Mouse (Mus musculus) hindbrain, embryonic 14.5 days (tissue): ENCODE data around the gene Zfp423. TPM values are rescaled to one million over a fixed set of nuclear protein-coding genes. Genes with fewer than 3 reads are reported as not detected.

Experiments
- ATAC-seq: fragments of 200-750 bp; cut with Nextera tagmentation; 2 replicates; pipeline ENCODE4 v1.8.0; 2017; ENCODE audit warnings: moderate number of reproducible peaks, mild to moderate bottlenecking, moderate TSS enrichment, moderate library complexity; ENCODE audit not compliant: low FRiP score
- DNase-seq: peaks from one replicate; pipeline ENCODE4 v3.0.0-alpha.2; 2015; ENCODE audit warnings: low spot score
- H3K27ac ChIP-seq: fragments of 300-500 bp; sonication (generic); 2 replicates; pipeline ENCODE4 v1.5.1; 2014; ENCODE audit warnings: mild to moderate bottlenecking, moderate library complexity
- H3K27me3 ChIP-seq: fragments of 300-500 bp; sonication (generic); 2 replicates; pipeline ENCODE4 v1.6.1; 2014; ENCODE audit warnings: mild to moderate bottlenecking, low read length, mixed read lengths; ENCODE audit not compliant: control insufficient read depth, insufficient read depth
- H3K36me3 ChIP-seq: fragments of 300-500 bp; sonication (generic); replicated peaks from 2 replicates; pipeline ENCODE4 v1.6.1; 2014; ENCODE audit not compliant: control insufficient read depth, insufficient read depth
- H3K4me1 ChIP-seq: fragments of 300-500 bp; sonication (generic); replicated peaks from 2 replicates; pipeline ENCODE4 v1.6.1; 2014; ENCODE audit warnings: antibody characterized with exemption, low read length, mixed read lengths; ENCODE audit not compliant: control insufficient read depth, insufficient read depth
- H3K4me2 ChIP-seq: fragments of 300-500 bp; sonication (generic); replicated peaks from 2 replicates; pipeline ENCODE4 v1.6.1; 2014; ENCODE audit warnings: mild to moderate bottlenecking, moderate library complexity
- H3K4me3 ChIP-seq: fragments of 300-500 bp; sonication (generic); replicated peaks from 2 replicates; pipeline ENCODE4 v1.5.1; 2014; ENCODE audit warnings: mild to moderate bottlenecking, low read length
- H3K9ac ChIP-seq: fragments of 300-500 bp; sonication (generic); 2 replicates; pipeline ENCODE4 v1.6.1; 2014
- H3K9me3 ChIP-seq: fragments of 300-500 bp; sonication (generic); 2 replicates; pipeline ENCODE4 v1.6.1; 2016; ENCODE audit warnings: low read length; ENCODE audit not compliant: control insufficient read depth
- WGBS: fragments of 180-500 bp; shearing (Covaris S2); extraction: QIAGEN DNeasy Blood & Tissue Kit; methylation state at CpG from one replicate; pipeline ENCODE4 v1.1.7; 2014; 5-methylcytosine and 5-hydroxymethylcytosine counted together
- polyA plus RNA-seq: library from polyadenylated mRNA; unstranded; fragments of >200 nt; fragmentation: Nextera tagmentation; extraction: Ambion mirVana; gene quantifications from 2 replicates; pipeline ENCODE4 v1.2.1, GENCODE M21; 2014

Gene Zfp423
- polyA plus RNA-seq, 1 experiment from 2014 or later = 42.3 TPM

DNA sequence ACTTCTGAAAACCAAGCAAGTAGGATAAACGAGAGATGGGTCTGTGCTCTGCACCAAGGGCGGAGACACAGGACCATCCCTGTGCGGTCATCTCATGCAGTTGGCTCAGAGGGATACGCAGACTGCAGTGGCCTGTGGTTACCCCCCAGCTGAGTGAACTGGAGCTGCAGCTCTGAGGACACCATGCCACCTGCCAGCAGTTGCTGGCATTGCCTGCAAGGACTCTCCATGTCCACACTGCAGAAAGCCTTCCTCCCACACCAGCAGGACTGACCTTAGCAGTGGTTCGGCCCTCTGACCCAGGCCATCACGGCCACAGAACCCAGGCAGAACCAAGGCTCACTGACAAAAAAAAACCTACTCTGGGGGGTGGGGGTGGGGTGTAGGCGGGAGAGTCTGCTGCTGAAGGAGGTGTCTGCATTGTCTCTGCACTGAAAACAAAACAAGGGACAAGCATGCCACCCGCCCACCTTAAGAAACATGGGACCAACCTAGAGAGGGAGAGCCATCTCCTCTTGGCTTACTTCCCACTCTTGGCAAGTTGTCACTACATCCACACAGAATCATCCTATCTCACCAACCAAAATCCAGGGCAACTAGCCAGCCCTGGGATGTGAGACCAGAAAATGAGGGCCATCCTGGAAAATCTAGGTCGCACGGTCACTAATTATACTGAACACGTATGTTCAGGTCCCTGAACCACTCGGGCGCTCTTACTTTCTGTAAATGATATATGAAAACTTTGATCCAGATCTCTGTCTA is 288.0 kb downstream of the Zfp423 start:
- Histone ChIP-seq H3K4me2 (no peak overlapping the region), H3K4me1 (peaks cover 49% of the 10 kb centered on the region), H3K36me3 (no peaks in the 10 kb centered on the region), H3K4me3 (no peak overlapping the region), H3K9me3 (no peaks in the 10 kb centered on the region), H3K27me3 (no peaks in the 10 kb centered on the region), H3K9ac (no peak overlapping the region), H3K27ac (peak overlapping the region; percentile 43; the same call in 1 of the 2 replicates)
- ATAC-seq = no peak
- no peak for DNase-seq
- WGBS = 76% methylated on average over 13 of the region's 13 CpGs

GRCm38 (mm10) chr8:87670232-87670631 is 289.2 kb downstream of the Zfp423 start:
- H3K9ac ChIP-seq = no peak overlapping the region
- H3K4me3 ChIP-seq = no peak overlapping the region
- H3K27ac ChIP-seq = no peak overlapping the region
- H3K9me3 ChIP-seq = no peaks in the 10 kb centered on the region
- ATAC-seq (no peak), DNase-seq (no peak)
- H3K4me2 ChIP-seq = no peak overlapping the region
- peaks cover 42% of the 10 kb centered on the region for H3K4me1 ChIP-seq
- 90% methylated on average over 3 of the region's 3 CpGs for WGBS
- no peaks in the 10 kb centered on the region for H3K36me3 ChIP-seq
- H3K27me3 ChIP-seq = no peaks in the 10 kb centered on the region

DNA sequence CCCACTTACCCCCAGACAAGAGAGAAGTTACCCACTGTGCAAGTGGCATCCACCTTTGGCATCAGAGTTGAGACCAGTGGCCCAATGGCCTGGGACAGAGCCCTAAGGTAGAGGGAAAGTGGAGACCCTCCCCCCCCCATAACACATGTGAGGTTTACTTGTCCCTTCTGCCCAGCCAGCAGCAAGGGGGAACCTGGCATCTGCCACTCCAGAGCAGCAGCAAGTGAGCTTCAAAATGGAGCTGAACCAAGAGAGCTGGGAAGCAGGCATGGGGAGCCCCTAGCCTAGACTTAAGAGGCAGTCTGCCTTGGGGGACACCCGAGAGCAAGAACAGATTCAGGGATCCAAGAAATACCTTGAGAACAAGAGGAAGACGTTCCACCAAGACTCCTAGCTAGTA is 290.7 kb downstream of the Zfp423 start:
- Histone ChIP-seq H3K4me3 (no peak overlapping the region), H3K9me3 (no peaks in the 10 kb centered on the region), H3K36me3 (no peaks in the 10 kb centered on the region), H3K9ac (no peak overlapping the region), H3K27ac (peak overlapping the region; percentile 78), H3K4me2 (no peak overlapping the region), H3K27me3 (no peaks in the 10 kb centered on the region), H3K4me1 (peaks cover 38% of the 10 kb centered on the region)
- WGBS = 90% methylated on average over 2 of the region's 2 CpGs
- DNase-seq (no peak), ATAC-seq (no peak)

DNA sequence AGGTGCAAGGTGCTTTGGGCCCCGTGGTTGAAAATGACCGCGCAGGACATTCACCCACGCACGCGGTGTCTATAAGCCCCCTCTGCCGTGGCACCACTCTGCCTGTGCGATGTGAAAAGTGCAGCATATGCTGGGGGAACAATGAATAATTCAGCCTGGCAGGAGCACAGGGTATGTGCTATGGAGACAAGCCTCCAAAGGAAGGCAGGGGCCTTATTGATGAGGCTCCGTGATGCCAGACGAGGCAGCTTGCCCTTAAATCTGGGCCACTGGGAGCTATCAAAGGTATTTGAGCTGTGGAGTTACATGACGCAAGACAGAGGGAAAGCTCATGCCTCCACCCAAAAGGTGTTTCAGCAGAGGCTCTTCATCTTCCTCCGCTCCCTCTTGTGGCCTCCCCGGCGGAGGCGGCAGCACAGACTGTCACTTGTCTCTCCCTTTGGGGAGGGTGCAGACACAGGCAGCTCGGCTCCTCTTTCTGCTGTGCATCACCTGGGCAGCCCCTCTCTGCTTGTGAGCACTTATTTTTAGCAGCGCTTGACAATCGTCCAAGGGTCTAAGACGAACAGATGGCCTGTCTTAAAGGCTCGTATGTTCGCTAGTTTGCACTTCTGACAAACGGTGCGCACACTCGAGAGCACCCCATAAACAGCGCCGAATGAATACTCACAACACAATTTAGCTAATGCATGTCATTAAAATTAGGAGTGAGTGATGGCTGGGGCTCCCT is 291.3 kb downstream of the Zfp423 start:
- H3K36me3 ChIP-seq = no peaks in the 10 kb centered on the region
- no peak for DNase-seq
- no peak overlapping the region for H3K9ac ChIP-seq
- H3K4me1 ChIP-seq = peaks cover 45% of the 10 kb centered on the region
- no peak overlapping the region for H3K4me2 ChIP-seq
- 0 out of 2 replicates have a peak, but pooled peaks have one; percentile 12 for ATAC-seq
- no peaks in the 10 kb centered on the region for H3K27me3 ChIP-seq
- 48% methylated on average over 26 of the region's 26 CpGs for WGBS
- no peak overlapping the region for H3K4me3 ChIP-seq
- H3K9me3 ChIP-seq = no peaks in the 10 kb centered on the region
- H3K27ac ChIP-seq = peak overlapping the region; percentile 78

DNA sequence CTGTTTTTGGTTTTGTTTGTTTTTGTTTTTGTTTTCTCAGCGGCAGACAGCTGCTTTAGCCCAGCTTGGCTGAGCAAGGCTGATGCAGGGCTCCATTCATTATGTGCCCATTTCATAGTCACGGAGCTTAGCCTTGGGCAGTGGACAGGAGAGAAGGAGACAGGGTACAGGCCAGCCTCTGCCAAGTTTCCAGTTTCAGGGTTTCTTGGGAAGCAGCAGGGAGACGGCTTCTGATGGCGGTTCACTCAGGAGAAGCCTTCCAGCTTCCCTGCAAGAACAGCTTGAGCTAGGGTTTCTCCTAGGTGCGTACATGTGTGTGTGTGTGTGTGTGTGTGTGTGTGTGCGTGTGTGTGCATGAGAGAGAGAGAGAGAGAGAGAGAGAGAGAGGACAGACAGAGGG is 292.1 kb downstream of the Zfp423 start:
- H3K4me1 ChIP-seq = peaks cover 51% of the 10 kb centered on the region
- 77% methylated on average over 6 of the region's 6 CpGs for WGBS

GRCm38 (mm10) chr8:87665337-87665736 is 294.1 kb downstream of the Zfp423 start:
- Histone ChIP-seq H3K4me3 (no peak overlapping the region), H3K27me3 (no peaks in the 10 kb centered on the region), H3K4me2 (no peak overlapping the region), H3K9me3 (no peaks in the 10 kb centered on the region), H3K4me1 (peaks cover 61% of the 10 kb centered on the region), H3K36me3 (no peaks in the 10 kb centered on the region), H3K27ac (no peak overlapping the region), H3K9ac (no peak overlapping the region)
- ATAC-seq (no peak), DNase-seq (no peak)
- WGBS = 91% methylated on average over 8 of the region's 8 CpGs

More for the DNA sequence above, 292.1 kb downstream of the Zfp423 start:
- H3K9ac ChIP-seq = no peak overlapping the region
- no peak overlapping the region for H3K4me3 ChIP-seq
- no peak for ATAC-seq
- H3K27ac ChIP-seq = peak overlapping the region; percentile 78
- no peaks in the 10 kb centered on the region for H3K9me3 ChIP-seq
- no peak overlapping the region for H3K4me2 ChIP-seq
- H3K36me3 ChIP-seq = no peaks in the 10 kb centered on the region
- no peaks in the 10 kb centered on the region for H3K27me3 ChIP-seq
- no peak for DNase-seq

- Histone ChIP-seq H3K4me1 (peaks cover 71% of the 10 kb centered on the region), H3K9ac (no peak overlapping the region), H3K27ac (peak overlapping the region; percentile 82), H3K27me3 (no peaks in the 10 kb centered on the region), H3K4me2 (no peak overlapping the region), H3K4me3 (no peak overlapping the region), H3K9me3 (no peaks in the 10 kb centered on the region), H3K36me3 (no peaks in the 10 kb centered on the region)
- ATAC-seq (no peak), DNase-seq (no peak)
- WGBS = 86% methylated on average over 2 of the region's 2 CpGs
Measured at GRCm38 (mm10) chr8:87664217-87664509, 295.2 kb downstream of the Zfp423 start.

DNA sequence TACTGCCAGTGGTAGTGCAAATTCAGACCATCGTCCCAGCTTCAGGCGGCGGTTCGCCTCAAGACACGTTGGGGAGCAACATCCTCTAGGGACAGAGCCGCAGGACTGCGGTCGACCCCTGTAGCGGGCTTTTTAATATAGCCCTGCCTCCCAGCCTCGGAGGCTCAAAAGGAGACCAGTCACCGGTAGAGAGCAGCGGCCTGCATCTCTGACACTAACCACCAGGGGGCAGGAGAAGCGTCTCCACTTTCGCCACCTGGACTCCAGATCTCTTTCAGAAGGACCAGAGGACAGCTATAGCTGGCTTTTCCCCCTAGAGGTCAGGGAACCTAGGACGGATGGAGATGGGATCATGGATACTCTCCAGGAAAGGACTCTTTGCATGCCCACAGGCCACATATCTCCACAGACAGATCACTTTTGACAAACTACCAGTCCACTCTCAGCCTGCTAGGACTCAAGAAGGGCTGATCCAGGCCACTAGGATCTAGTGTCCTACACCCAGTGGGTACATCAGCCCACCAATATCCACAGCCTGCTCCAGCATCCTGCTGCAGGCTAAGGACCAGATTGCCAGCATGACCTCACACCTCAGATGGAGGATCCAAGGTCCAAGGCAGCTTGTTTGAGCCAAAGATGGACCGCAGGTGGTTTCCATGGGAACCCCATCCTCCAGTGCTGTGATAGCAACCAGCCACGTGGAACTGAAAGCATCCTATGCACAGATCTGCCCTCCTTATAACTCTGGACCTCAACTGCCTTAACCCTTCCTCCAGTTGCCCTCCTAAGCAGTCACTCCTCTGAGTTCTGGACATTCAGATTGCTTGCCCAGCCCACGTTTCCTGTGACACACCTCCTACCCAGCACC is 295.8 kb downstream of the Zfp423 start:
- Histone ChIP-seq H3K27ac (peak overlapping the region; percentile 82), H3K4me3 (0 out of 2 replicates have a peak overlapping the region, but pooled peaks have one; percentile 13), H3K4me1 (peaks cover 66% of the 10 kb centered on the region), H3K4me2 (peak overlapping the region; percentile 49), H3K9me3 (no peaks in the 10 kb centered on the region), H3K9ac (peak overlapping the region; percentile 52), H3K36me3 (no peaks in the 10 kb centered on the region), H3K27me3 (no peaks in the 10 kb centered on the region)
- peak; percentile 9; the same call in 1 of the 2 replicates for ATAC-seq
- peak; percentile 85 for DNase-seq
- 13% methylated on average over 18 of the region's 18 CpGs for WGBS

- peaks cover 60% of the 10 kb centered on the region for H3K4me1 ChIP-seq
- peak; percentile 32 for ATAC-seq
Measured at GRCm38 (mm10) chr8:87662811-87663341, 296.5 kb downstream of the Zfp423 start.

More at GRCm38 (mm10) chr8:87662811-87663341, 296.5 kb downstream of the Zfp423 start:
- Histone ChIP-seq H3K9me3 (no peaks in the 10 kb centered on the region), H3K4me2 (peak overlapping the region; percentile 49), H3K9ac (peak overlapping the region; percentile 52), H3K4me3 (peak overlapping the region; percentile 13), H3K36me3 (no peaks in the 10 kb centered on the region), H3K27ac (peak overlapping the region; percentile 82), H3K27me3 (no peaks in the 10 kb centered on the region)
- 3% methylated on average over 25 of the region's 25 CpGs for WGBS
- DNase-seq = no peak
